Mouse (Mus musculus): ENCODE results near the gene F5.

The F5 gene

DNA sequence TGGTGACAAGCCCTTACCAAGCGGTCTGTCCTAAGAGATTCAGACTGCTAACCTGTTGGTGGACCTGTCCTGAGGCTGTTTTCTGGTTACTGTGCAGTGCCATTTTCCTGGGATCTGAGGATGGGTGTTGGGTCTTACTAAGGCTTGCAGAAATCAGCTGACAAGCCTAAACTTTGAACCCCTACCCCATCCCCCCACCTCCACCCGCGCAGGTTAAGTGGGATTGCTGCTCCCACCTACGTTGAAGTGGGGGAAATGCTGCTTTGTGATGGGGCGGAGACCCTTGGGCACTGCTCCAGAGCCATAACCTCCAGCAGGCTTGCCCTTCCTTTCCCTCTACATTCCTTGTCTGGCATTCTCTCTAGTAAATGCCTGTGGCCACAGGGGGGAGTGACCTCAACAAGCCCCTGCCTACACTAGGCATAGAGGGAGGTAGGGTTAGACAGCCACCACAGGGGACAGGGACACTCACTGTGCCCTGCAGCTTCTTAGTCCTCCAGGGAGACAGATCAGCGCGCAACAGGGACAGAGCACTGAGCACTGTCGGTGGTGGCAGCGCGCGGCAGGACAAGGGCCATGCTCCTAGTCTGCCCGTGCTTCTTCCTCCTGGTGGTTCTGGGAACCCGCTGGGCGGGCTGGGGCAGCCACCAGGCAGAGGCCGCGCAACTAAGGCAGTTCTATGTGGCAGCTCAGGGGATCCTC, at the start of gene F5:
TSS of gene F5 (plus strand) at position 452 of the 702 bp plus-strand sequence.
- no peak for DNase-seq

DNA sequence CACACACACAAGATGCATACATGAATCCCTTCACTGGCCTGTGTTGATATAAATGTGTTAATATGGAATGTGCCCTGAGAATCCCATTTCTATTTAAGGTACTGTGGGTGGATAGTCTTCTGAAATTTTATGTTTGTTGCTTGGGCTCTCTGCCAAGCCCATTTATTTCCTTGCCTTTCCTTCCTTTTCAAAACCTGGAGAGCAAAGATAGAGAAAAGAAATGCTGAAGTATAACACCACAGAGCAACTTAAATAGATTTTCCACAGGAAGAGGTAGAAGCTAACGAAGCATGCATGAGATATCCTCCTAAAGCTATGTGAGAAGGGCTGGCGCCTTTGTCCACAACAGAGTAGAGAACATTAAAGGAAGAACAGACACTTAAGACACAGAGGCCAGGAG, 41.9 kb upstream of the F5 start:
- no peak for DNase-seq

DNA sequence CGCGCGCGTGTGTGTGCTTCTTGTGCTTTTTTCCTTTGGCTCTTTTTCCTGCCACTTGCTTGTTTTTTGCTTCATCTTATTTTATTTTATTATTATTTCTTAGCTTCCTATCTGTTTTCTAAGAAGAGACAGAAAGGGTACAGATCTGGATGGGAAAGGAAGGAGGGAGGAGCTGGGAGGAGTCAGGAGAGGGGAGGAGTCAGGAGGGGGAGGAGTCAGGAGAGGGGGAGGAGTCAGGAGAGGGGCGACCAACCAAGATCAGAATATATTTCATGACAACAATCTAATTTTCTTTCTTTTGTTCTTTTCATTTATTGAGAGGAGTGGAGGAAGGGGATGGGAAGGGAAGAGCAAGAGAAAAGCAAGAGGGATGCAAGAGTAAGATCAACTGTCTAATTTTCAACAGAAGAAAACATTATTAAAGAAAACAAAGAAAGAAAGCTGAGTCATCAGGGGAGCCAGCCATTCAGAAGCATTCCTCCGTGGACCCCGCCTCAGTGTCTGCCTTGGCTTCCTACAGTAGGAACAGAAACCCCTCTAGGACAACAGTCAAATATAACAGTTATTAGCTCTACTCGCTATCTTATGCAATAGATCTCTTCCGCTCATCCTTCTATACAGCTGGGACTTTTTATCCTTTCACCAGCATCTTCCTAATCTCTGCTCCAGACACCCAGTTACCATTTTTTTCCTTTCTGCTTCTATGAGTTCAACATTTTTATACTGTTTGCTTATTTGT, 40.9 kb upstream of the F5 start:
- DNase-seq, result no peak

DNA sequence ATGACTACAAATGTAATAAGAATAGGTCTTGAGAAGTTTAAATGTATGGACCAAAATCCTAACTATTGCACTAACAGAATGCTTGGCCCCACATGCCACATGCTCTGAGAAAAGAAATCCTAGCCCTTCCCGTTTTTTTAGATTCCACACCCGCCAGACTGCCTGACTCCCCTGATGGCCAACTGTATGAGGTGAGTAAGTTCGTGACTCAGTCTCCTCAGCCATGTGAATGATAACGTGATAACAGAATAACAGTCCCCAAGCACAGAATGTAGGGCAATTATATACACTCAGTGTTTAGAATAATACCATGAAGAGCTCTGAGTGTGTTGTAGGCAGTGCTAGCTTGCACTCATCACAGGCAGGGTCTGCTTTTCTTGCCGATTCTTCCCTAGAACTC, 37.4 kb upstream of the F5 start:
- no peak for DNase-seq

DNA sequence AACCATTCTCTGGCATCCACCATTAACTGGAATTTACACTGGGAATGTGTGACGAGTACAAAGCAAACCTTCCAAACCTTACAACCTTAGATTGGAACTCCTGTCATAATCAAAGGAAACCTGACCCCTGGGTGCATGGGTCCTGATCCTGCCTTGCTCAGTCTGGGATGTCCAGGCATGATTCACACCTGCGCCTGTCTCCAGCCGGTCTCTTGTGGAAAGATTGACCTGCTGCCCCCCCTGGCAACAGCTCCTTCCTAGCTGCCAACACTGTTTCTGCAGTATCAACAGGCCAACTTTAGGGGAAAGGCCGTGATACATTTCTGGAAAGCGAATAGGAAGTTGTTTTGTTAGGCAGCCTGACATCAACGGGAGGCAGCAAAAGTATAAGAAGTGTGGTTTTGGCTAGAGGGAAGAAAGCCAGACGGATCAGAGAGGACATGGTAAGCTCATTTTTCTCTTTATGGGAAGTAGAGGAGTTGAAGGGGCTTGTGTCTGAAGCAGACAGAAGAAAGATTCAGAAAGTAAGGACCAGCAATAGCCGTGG, 36.6 kb upstream of the F5 start, which contains the start of gene Selp:
TSS of gene Selp (plus strand) at position 318 of the 547 bp plus-strand sequence.
- DNase-seq, result no peak

DNA sequence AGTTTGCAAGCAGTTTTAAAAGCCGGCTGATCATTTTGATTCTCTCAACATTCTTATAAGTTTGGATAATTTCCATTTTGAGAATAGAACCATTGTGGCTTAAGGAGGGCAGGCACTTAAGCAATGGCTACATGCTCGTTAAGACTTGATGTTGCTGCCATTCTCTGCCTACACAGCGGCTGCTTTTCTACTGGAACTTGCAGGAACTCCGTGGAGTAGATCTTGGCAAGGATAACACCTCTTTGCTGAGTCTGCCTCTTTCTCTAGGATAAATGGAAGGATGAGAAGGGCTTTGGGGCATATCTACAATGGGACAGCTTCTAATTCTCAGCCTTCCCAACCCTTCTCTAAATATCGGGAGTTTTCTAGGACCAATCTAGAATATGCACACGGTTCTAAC, 36.0 kb upstream of the F5 start:
- no peak for DNase-seq

DNA sequence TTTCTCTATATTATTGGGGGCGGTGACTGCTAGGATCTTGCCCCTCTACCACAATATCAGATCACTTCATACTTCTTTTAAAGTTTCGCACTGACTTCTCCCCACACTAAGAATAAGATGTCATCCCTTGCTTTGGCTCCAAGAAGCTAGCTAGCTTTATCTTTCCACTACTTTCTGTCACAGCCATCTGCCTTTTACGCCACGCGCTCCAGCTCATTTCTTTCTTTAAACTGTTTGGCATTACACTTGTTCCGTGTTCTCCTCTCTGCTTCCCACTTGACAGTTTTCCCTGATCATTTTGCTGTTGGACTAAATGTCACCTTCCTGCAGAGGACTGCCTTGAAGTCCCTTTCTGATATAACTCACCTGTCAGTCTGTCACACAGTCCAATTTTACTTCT, 33.8 kb upstream of the F5 start:
- no peak for DNase-seq

DNA sequence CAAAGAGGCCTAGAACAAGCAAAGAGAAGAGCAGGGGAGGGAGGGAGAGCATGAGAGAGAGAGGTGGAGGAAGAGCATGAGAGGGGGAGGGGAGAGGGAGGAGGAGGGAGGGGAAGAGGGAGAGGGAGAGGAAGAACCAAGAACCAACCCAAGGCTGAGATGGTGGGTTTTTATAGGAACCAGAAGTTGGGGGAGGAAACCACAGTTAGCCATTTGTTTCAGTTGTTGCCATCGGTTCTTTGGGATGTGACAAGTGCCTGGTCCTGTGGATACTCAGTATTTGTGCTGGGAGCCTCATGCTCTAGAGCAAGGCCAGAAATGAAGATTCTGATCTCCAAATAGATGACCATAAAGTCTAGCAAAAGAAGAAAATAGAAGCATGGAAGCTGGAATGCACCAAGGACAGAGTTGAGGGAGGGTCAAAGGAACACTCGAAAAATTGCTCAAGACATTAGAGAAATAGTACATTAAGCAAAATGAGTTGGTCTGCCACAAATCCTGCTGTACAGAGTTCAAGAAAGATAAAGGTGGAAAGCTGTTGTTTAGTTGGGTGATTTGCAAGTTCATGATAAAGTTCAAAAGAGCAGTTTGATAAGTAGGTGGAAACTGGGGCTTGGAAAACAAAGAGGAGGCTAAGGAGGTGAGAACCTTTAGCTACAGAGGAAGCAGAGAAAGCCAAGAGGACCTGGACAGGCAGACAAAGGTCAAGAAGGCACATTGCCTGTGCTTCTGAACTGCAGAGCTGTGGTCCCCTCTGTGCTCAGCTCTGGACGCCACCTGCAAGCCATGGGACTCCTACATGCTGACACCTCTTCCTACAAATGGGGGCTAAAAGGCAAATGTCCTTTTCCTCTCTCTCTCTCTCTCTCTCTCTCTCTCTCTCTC, 31.5 kb upstream of the F5 start:
- DNase-seq, result no peak

DNA sequence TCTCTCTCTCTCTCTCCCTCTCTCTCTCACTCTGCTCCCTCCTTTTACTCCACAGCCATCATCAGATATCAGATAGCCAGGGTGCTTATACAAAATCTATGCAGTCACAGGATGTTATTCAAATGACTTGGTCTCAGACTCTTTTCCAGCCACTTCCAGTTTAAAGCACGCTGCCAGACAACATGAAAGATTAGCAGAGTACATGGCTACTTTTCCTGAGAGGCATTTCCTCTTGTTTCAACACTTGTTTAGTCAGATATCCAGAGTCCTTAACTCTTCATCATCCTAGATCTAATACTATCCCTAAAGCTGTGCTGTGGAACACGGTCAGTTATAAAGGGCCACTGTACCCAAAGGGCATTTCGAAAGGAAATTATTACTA, 30.9 kb upstream of the F5 start:
- no peak for DNase-seq

DNA sequence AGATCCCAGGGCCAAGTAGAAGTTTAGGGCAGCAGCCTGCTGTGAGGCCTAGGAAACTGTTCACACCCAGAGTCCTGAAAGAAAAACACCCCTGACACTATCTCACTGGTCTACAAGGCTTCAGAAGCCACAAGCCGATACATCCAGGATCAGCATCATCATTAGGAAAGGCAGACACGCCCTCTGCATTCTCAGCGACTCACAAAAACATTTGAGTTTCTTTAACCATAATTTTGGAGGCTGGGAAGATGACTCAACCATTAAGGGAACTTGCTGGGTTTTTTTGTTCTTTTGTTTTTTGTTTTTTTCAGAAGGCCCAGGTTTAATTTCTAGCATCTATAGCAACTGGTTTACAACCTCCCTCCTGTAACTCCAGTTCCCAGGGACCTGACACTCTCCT, 27.8 kb upstream of the F5 start:
- no peak for DNase-seq

DNA sequence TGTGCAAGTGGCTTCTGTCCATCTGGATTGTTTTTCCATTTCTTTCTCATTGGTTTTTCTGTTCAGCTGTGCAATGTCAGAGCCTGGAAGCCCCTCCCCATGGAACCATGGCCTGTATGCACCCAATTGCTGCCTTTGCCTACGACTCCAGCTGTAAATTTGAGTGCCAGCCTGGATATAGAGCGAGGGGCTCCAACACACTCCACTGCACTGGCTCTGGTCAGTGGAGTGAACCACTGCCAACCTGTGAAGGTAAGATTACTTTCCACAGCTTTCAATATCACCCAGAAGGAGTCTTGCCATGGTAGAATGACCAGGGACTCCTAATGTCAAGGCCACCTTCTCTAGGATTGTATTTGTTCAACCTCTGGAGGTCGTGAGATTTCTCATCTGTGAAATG, 21.6 kb upstream of the F5 start:
- DNase-seq, result no peak

DNA sequence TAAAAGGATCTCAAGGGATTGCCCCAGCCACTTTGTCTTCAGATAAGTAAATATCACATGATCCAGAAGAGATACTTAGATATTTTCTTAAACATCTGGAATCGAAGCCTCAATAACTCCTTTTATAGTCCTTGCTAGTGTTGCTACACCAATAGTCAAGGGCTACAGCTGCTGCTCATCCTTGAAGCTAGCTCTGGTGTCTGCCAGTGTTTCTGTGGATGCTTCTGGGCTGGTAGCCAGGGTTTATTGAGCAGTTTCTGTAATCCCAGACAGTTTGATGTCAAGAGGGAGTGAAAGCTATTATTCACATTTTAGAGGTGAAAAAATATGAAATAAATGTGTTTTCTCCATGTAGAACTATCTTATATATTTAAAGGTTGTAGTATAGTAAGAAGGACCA, 19.0 kb upstream of the F5 start:
- DNase-seq, result no peak

DNA sequence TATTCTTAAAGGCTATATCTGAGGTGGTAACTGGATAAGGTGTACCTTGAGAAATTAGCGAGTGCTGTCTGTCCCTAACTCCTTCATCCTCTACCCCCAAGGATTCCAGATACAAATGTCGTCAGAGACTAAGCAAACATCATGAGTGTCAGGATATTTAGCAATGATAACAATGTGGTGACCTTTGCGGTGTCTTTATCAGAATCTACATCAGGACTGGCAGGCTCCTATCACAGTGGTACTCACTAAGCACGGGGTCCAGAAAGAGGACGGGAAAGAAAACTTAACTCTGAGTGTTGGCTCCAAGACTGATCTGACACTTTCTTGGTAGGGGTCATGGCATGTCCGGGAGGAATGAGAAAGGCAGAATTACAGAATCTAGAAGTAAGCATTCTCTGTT, 17.5 kb upstream of the F5 start:
- DNase-seq, result no peak

DNA sequence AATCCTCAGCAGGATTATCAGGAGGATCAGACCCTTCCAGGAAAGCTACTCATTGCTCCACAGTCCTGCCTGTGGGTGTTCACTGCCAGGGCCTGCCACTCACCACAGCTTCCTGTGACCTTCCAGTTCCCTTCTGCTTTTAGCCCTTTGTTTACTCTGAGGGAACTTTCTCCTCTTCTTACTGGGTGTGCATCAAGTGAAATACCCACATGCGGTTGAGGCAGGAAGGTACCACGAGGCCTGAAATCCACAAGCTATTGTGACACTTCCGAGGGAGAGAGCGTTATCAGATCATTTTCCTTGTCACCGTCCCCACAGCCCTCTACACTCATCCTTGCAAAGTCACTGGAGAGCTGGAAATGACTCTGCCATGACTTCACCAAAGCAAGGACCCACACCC, 16.3 kb upstream of the F5 start:
- peak; percentile 8 for DNase-seq

DNA sequence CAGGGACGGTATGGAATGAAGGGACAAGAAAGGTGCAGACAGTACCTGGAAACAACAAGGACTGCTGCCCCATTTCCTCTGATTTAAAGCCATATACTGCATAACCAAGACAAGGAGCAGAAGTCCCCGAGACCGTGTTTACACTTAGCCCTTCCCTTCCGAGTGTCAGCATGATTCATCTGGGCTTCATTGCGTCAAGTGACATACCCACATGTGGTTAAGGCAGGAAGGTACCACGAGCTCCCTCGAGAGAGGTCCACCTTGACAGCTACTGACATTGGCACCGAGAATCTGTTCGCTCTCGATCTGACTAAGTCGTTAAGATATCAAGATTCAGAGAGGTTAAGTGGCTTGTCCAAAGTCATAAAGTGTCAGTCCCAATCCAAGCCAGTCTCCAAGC, 15.7 kb upstream of the F5 start:
- DNase-seq, result no peak

DNA sequence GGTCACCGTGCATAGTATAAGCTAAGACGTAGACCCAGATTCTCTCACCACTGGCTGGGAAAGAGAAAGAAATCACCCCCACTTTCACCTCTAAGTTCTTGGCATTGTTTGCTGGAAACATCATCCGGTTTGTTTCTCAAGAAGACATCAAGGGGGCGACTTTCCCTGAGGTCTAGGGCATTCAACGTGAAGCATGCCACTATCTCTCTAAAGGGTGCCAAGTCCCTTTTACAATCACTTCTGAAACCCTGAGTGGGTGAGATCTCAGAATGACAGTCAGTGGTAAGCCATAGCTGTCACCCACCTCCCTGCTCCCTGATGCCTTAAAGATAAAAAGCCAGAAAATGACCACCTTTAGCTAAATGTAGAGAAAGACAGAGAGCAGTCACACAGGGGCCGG, 15.0 kb upstream of the F5 start:
- DNase-seq, result no peak

DNA sequence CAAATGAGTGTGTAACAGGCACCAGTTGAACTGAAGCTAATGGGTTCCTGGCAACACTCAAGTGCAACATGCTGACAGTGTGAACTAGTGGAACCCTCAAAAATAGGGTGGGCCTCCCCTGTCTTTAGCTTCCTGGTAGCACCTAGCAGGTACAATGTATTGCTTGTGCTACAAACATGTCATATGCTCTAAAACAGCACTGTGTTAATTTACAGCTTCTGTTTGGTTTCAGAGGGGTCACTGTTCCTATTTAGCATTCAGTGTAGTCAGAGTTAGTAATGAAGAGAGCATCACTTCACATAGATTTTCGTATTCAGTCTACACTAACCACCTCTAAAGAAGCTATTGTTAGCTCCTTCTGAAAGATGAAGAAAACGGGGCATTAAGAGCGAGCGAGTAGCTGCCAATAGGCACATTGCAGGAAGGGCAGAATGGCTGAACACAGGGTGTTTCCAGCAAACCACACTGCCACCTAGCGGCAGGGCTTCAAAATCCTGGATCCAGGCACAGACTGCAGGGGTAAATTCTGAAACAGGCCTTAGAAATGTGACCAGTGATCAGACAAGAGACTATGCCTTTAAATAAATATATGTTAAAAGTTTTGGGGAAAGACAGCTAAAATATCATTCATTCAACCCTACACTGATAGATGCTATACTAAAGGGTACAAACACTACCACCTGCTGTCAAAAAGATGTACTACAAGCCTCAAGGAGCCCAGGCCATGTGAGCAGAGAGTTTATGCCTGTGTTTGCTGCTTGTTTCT, 13.1 kb upstream of the F5 start:
- peak; percentile 55 for DNase-seq

DNA sequence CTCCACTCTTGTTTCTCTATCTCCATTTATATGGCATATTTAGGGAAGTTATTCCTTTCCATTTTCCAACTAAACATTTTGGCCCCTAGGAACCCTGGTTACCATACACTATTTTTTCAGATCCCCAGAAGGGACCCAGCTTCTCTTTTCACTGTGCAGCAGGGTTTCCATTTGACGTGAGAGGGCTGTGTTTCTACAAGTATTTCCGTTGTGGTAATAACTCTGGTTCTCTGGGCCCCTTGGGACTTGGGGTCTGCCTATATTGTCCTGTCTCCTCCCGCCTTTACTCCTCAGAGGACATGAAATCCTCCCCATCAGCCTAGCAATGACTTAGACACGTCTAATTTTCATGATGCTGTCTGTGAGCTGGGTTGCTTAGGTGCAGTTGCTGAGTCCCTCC, 12.2 kb upstream of the F5 start:
- no peak for DNase-seq

DNA sequence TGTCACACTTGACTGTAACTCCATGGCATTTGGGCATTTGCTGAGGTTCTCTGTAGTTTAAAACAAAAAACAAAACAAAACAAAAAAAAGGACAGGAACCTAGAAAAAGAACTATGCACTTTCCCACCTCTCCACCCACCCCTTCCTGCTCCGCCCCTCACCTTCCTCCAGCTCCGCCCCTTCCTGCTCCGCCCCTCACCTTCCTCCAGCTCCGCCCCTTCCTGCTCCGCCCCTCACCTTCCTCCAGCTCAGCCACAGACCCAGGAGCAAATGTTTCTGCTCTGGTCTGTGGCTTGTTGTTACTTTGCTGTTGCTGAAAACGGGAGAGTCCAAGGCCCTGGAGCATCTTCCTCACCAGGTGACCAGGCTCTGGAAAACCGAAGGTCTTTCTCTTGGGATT, 2.6 kb upstream of the F5 start:
- DNase-seq, result no peak

DNA sequence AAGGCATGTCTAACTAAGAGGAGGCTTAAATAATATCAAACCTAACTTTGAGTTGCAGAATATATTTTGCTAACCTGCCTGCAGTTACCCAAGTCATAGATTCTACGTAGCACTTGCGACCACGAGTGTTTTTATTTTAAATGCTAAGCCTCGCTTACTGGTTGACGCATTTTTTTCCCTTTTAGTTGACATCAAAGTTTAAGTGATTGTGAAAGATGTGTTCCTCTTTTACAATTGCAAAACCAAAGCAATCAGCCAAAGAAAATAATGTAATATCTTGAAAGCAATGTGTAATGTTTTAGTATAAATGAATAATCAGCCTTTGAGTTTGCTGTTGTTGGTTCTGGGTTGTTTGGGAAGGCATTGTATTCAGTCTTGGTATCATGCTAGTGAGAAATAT, 1.2 kb downstream of the F5 start:
- DNase-seq, result no peak

DNA sequence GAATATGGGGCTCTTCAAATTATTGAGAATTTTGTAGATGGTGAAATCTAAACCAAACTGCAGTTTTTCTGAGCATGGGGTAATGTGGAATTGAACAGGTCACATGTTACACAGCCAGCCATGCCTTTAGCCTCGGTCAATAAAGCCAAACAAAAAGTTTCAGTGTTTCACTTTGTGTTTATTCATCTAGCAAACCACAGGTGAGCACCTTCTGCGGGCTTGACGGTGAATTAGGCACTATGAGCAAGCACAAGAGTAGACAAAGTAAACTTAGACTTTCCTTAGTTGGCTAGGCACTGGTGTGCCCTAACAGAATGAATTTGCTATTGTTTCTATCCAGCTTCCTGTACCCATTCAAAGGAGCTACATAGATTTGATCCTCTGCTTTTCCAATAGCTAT, 3.3 kb downstream of the F5 start:
- no peak for DNase-seq

DNA sequence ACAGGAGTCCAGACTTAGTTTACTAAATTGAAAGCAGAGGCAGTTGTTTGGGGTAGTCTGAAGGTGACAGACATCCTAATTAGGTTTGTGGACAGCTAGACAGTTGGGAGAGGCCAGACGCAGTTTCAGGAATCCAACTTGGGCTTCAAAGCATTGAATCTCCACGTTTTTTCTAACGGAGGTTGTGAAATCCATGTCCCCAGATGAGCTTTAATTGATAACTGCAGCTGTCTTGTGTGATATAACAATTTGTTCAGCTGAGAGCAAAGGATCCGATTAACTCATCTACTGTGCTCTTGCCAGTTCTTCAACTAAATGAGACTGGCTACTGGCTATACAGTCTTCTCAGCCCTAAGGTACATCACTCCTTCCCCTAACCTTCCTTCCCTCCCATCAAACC, 6.9 kb downstream of the F5 start:
- DNase-seq, result no peak

DNA sequence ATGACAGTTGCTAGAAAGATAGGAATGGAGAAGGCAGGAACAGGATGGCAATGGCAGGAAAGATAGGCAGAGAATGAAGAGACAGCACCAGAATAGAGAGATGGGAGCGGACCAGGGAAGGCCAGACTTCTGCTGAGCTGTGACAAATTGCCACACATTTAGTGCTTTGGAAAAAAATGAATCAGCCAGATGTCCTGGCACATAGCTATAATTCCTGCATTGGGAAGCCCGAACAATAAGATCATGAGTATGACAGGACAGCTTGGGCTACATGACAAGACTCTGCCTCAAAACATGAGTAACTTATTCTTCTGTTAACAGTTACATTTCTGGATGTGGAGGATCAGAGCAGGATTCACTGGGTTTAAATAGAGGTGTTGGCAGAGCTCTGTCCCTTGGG, 8.1 kb downstream of the F5 start:
- DNase-seq, result no peak
